Mouse (Mus musculus) MEL (cell line): ENCODE data around the gene Cntn2. TPM values are rescaled to one million over a fixed set of nuclear protein-coding genes. Genes with fewer than 3 reads are reported as not detected.

Experiments
- polyA plus RNA-seq, 2 experiments: library from polyadenylated mRNA; stranded (reverse) in 1 of 2; unstranded in 1 of 2; fragments of >175 nt in 1 of 2; fragments of >200 nt in 1 of 2; gene quantifications; 2 replicates each; pipeline versions ENCODE4 v1.2.1 to v1.2.4; 2012; ENCODE audit warnings: low replicate concordance in 2 of 2, low read depth in 1 of 2; ENCODE audit not compliant: insufficient read length in 2 of 2, insufficient read depth in 1 of 2, missing spikeins in 1 of 2
- total RNA-seq: library from RNA; depleted of rRNA; stranded (reverse); fragments of 300-350 nt; gene quantifications from 2 replicates; pipeline ENCODE4 v1.2.3, GENCODE M21; 2012; rRNA removed

Cntn2 gene
- total and polyA plus RNA-seq, 3 experiments = not detected

Other genes with a start within 250 kb of the Cntn2 start
- not detected in 2 replicates for gene Klhdc8a, start 244.6 kb downstream of the Cntn2 start, total RNA-seq
- not detected for gene Klhdc8a, start 244.6 kb downstream of the Cntn2 start, polyA plus RNA-seq
- 2.8 and 3.2 TPM in 2 replicates for gene Nuak2, start 227.1 kb downstream of the Cntn2 start, total RNA-seq
- 1 to 10 TPM in 1 of 2 experiments, not detected in 1; 3.0 TPM for gene Nuak2, start 227.1 kb downstream of the Cntn2 start, polyA plus RNA-seq
- gene Tmcc2, start 152.0 kb downstream of the Cntn2 start, total RNA-seq = 4.6 and 7.2 TPM in 2 replicates
- gene Tmcc2, start 152.0 kb downstream of the Cntn2 start, polyA plus RNA-seq = 1 to 10 TPM in 1 of 2 experiments, not detected in 1; 4.1 TPM
- 2.4 and 2.8 TPM in 2 replicates for gene Dstyk, start 125.7 kb downstream of the Cntn2 start, total RNA-seq
- 1 to 10 TPM in 1 of 2 experiments, not detected in 1; 4.5 TPM for gene Dstyk, start 125.7 kb downstream of the Cntn2 start, polyA plus RNA-seq
- 33.2 and 33.3 TPM in 2 replicates for gene Rbbp5, start 65.9 kb downstream of the Cntn2 start, total RNA-seq
- 10 to 100 TPM in 1 of 2 experiments, not detected in 1; 43.5 TPM for gene Rbbp5, start 65.9 kb downstream of the Cntn2 start, polyA plus RNA-seq
- gene Tmem81, start 37.0 kb downstream of the Cntn2 start, total RNA-seq = 2.6 and 2.9 TPM in 2 replicates
- gene Tmem81, start 37.0 kb downstream of the Cntn2 start, polyA plus RNA-seq = 1 to 10 TPM in 1 of 2 experiments, not detected in 1; 5.4 TPM
- gene Nfasc, start 198.5 kb upstream of the Cntn2 start, total RNA-seq = not detected in 2 replicates
- not detected for gene Nfasc, start 198.5 kb upstream of the Cntn2 start, polyA plus RNA-seq